ENCODE assay signal across 12 mouse cellular contexts in the genomic region with DNA sequence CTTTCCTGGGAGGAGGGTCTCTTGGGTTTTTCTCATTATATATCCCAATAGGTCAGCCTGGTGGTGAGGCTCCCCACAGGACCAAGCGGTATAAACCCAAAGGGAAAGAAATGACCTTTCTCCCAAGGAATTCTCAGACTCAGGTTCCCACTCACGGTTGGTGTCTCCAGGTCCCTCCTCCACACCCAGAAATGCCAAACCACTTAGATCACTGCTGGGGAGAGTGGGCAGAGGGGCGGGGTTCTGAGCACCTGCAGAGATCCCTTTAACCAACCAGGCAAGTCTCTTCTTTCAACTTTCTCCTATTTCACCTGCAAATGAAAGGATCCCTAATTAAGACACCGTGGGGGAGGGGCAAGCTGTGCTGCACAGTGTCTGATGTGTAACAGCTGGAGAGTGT. TPM values are rescaled to one million over a fixed set of nuclear protein-coding genes. Genes with fewer than 3 reads are reported as not detected.
DNase-seq lines count a peak whose midpoint lies in the region; ATAC-seq and TF ChIP-seq lines count a peak whose summit lies in the region.
"Had no signal": no experiment of that assay in that cellular context is flagged by ENCODE, and none has a peak within 500 bp of the region (broad histone marks: within the 10 kb centered on the region; RNA-seq: fewer than 3 reads in every experiment).

No protein-coding gene starts in this region.

- in situ Hi-C loops in ES-E14 (cut with MboI; ENCODE audit: low sequenced_read_pairs in 2 of 2, unreplicated experiment in 2 of 2) = no loop called here

- H3K4me1 ChIP-seq in heart, embryonic 10.5 days = peaks cover 31% of the 10 kb centered on the region
- peaks cover 0 to 5% of the 10 kb centered on the region in 2 experiments; a peak in 3 of 4 replicates for H3K4me1 ChIP-seq in ES-E14 (ENCODE audit: control insufficient read depth in 2 of 2, insufficient read depth in 2 of 2, low read length in 2 of 2, poor library complexity in 1 of 2)
- H3K4me1 ChIP-seq in lung, embryonic 15.5 days = peaks cover 15% of the 10 kb centered on the region

- H3K36me3 ChIP-seq in heart, embryonic 10.5 days = peaks cover 26% of the 10 kb centered on the region
- H3K36me3 ChIP-seq in ES-E14 (ENCODE audit: control insufficient read depth, insufficient read depth, low read length, poor library complexity, severe bottlenecking) = peaks cover 13% of the 10 kb centered on the region; the same call in 1 of the 2 replicates
- no peaks in the 10 kb centered on the region; the same call in 1 of the 2 replicates for H3K36me3 ChIP-seq in lung, embryonic 15.5 days

- no peak for DNase-seq in heart, embryonic 10.5 days (ENCODE audit: low spot score)
- no peak for DNase-seq in heart, postnatal 25 days (ENCODE audit: low spot score)
- no peak for DNase-seq in ES-E14 (ENCODE audit: low read depth, low spot score)
- peak; percentile 49 for DNase-seq in kidney, adult 9 months
- no peak for DNase-seq in gastrocnemius, adult 18-20 months (ENCODE audit: low spot score)
- no peak for DNase-seq in neural tube, embryonic 10.5 days (ENCODE audit: extremely low spot score, low spot score)
- no peak for DNase-seq in yolk sac, embryonic 10.5 days (ENCODE audit: low spot score)
- DNase-seq: cerebellum, postnatal 36 days; gastrocnemius, postnatal 14 days had no signal

- no peaks in the 10 kb centered on the region for H3K27me3 ChIP-seq in heart, embryonic 10.5 days (ENCODE audit: insufficient read depth, poor library complexity, severe bottlenecking)
- no peaks in the 10 kb centered on the region; the same call in 1 of the 2 replicates for H3K27me3 ChIP-seq in lung, embryonic 15.5 days

- H3K9ac ChIP-seq in ES-E14 (ENCODE audit: insufficient read depth, low read depth, low read length, poor library complexity, severe bottlenecking) = no peak overlapping the region
- 0 out of 2 replicates have a peak overlapping the region, but pooled peaks have one; percentile 16 for H3K9ac ChIP-seq in lung, embryonic 15.5 days

- ATAC-seq in lung, embryonic 15.5 days (ENCODE audit: borderline replicate concordance, extremely low read depth, low FRiP score, low TSS enrichment) = peak; percentile 59
- ATAC-seq: CD4-positive, CD25-positive, alpha-beta regulatory T cell, adult 4 months had no signal

- peak overlapping the region; percentile 40 for H3K4me2 ChIP-seq in lung, embryonic 15.5 days

- H3K27ac ChIP-seq in heart, embryonic 10.5 days = peak overlapping the region; percentile 72
- peak overlapping the region; percentile 66 for H3K27ac ChIP-seq in ES-E14 (ENCODE audit: insufficient read depth, low read depth, low read length, poor library complexity, severe bottlenecking)
- H3K27ac ChIP-seq in lung, embryonic 15.5 days = peak overlapping the region; percentile 93
- H3K27ac ChIP-seq: layer of hippocampus, adult 2 months had no signal

- H3K4me3 ChIP-seq in heart, embryonic 10.5 days = no peak overlapping the region
- no peak overlapping the region for H3K4me3 ChIP-seq in ES-E14 (ENCODE audit: insufficient read depth in 1 of 2, low read depth in 1 of 2, low read length in 2 of 2, poor library complexity in 1 of 2, severe bottlenecking in 1 of 2)
- H3K4me3 ChIP-seq in lung, embryonic 15.5 days = 0 out of 2 replicates have a peak overlapping the region, but pooled peaks have one; percentile 9
- H3K4me3 ChIP-seq: layer of hippocampus, adult 2 months had no signal

- H3K9me3 ChIP-seq in heart, embryonic 10.5 days = no peaks in the 10 kb centered on the region
- no peaks in the 10 kb centered on the region for H3K9me3 ChIP-seq in ES-E14 (ENCODE audit: control insufficient read depth, insufficient read depth, low read depth, low read length)
- no peaks in the 10 kb centered on the region for H3K9me3 ChIP-seq in lung, embryonic 15.5 days

- intact Hi-C loops in heart, postnatal 25 days (cut with DNase I) = no loop called here

- WGBS in heart, embryonic 10.5 days = 23% methylated on average over 4 of the region's 4 CpGs
- 31% methylated on average over 4 of the region's 4 CpGs for WGBS in lung, embryonic 15.5 days

TF ChIP-seq in ES-E14, 5 proteins besides CTCF, POLR2A, EP300 and RAD21:
- TF ChIP-seq CHD2 (IDR thresholded peaks at IDR 0.05; ENCODE audit: low read depth, low read length) = 0 out of 2 replicates have a peak, but pooled peaks have one; percentile 21
- TF ChIP-seq ZNF384 (IDR thresholded peaks at IDR 0.05; ENCODE audit: low read depth, low read length) = no peak
- TF ChIP-seq HCFC1 (IDR thresholded peaks at IDR 0.05; ENCODE audit: borderline replicate concordance, insufficient read depth, low read length) = no peak
- no peak for TF ChIP-seq MAFK (IDR thresholded peaks at IDR 0.05; ENCODE audit: insufficient read depth, low read depth, low read length)
- TF ChIP-seq ZC3H11A (IDR thresholded peaks at IDR 0.05; ENCODE audit: borderline replicate concordance, low read depth, low read length) = no peak

RNA-seq across cellular contexts. Expression of gene Vangl1, which starts 51.6 kb away (rescaled TPM):
- 26.5 and 32.8 TPM in 2 replicates for polyA plus RNA-seq in heart, embryonic 10.5 days (2016; fragmentation: Nextera tagmentation; extraction: Ambion mirVana)
- total RNA-seq in heart, postnatal 25 days (2021) = 10 to 100 TPM; 11.3 to 12.9 TPM
- 119 and 167 TPM in 2 replicates for total RNA-seq in ES-E14 (2012; rRNA removed)
- 21.4 and 21.7 TPM in 2 replicates for polyA plus RNA-seq in lung, embryonic 15.5 days (2015; fragmentation: Nextera tagmentation; extraction: Ambion mirVana)
- total RNA-seq in gastrocnemius, adult 18-20 months (2021) = 1 to 10 TPM; 2.2 to 2.4 TPM
